Mouse (Mus musculus) brain, adult 2 months (tissue): Measurements from ENCODE around the gene Mbnl2.

Experiments used
- DNase-seq: peaks from one replicate; pipeline ENCODE4 v3.0.0; 2011; ENCODE audit warnings: low read depth, low spot score

The Mbnl2 gene

GRCm38 (mm10) chr14:120275246-120276238, at the start of gene Mbnl2:
Gene Mbnl2, plus strand, starts transcription at chr14:120275669.
- DNase-seq, result peak; percentile 99

GRCm38 (mm10) chr14:120232076-120232496, 43.4 kb upstream of the Mbnl2 start:
- DNase-seq, result no peak

GRCm38 (mm10) chr14:120235610-120236009, 39.9 kb upstream of the Mbnl2 start:
- DNase-seq, result no peak

- DNase-seq, result no peak
Observed at GRCm38 (mm10) chr14:120238501-120238900, 37.0 kb upstream of the Mbnl2 start.

- DNase-seq, result no peak
Observed at GRCm38 (mm10) chr14:120240209-120240608, 35.3 kb upstream of the Mbnl2 start.

GRCm38 (mm10) chr14:120242711-120243110, 32.8 kb upstream of the Mbnl2 start:
- no peak for DNase-seq

GRCm38 (mm10) chr14:120245081-120245705, 30.3 kb upstream of the Mbnl2 start:
- peak; percentile 64 for DNase-seq

- DNase-seq, result no peak
Observed at GRCm38 (mm10) chr14:120253331-120253730, 22.1 kb upstream of the Mbnl2 start.

- DNase-seq, result no peak
Observed at GRCm38 (mm10) chr14:120256146-120256545, 19.3 kb upstream of the Mbnl2 start.

GRCm38 (mm10) chr14:120256623-120257384, 18.7 kb upstream of the Mbnl2 start:
- DNase-seq, result no peak

- no peak for DNase-seq
Observed at GRCm38 (mm10) chr14:120257483-120257882, 18.0 kb upstream of the Mbnl2 start.

GRCm38 (mm10) chr14:120259426-120259825, 16.0 kb upstream of the Mbnl2 start:
- DNase-seq, result no peak

GRCm38 (mm10) chr14:120261606-120262005, 13.9 kb upstream of the Mbnl2 start:
- DNase-seq, result no peak

- DNase-seq, result no peak
Observed at GRCm38 (mm10) chr14:120262660-120263379, 12.6 kb upstream of the Mbnl2 start.

- DNase-seq, result peak; percentile 67
Observed at GRCm38 (mm10) chr14:120263380-120264135, 11.9 kb upstream of the Mbnl2 start.

GRCm38 (mm10) chr14:120265886-120266285, 9.6 kb upstream of the Mbnl2 start:
- DNase-seq, result no peak

- DNase-seq, result no peak
Observed at GRCm38 (mm10) chr14:120267130-120267529, 8.3 kb upstream of the Mbnl2 start.

GRCm38 (mm10) chr14:120270031-120270430, 5.4 kb upstream of the Mbnl2 start:
- DNase-seq, result no peak

- DNase-seq, result no peak
Observed at GRCm38 (mm10) chr14:120270633-120271032, 4.8 kb upstream of the Mbnl2 start.

GRCm38 (mm10) chr14:120271096-120271495, 4.4 kb upstream of the Mbnl2 start:
- no peak for DNase-seq
